Mouse (Mus musculus): ENCODE measurements at regions not wholly inside any gene's neighbourhood (a gene's known extent, or its start where the extent isn't known, plus 50 kb on each side); places are given as distances from the start of the nearest gene placed in this dataset.

- DNase-seq (ENCODE audit: low spot score in 2 of 2): no peak
Observed at GRCm38 (mm10) chrX:99548284-99549019, 77.4 kb upstream of the Pja1 start.

GRCm38 (mm10) chrX:99544410-99544809, 73.3 kb upstream of the Pja1 start:
- no peak for DNase-seq (ENCODE audit: low spot score in 2 of 2)

- DNase-seq (ENCODE audit: low spot score in 2 of 2): no peak
Observed at GRCm38 (mm10) chrX:99541916-99542315, 70.8 kb upstream of the Pja1 start.

GRCm38 (mm10) chrX:99540087-99540576, 69.1 kb upstream of the Pja1 start:
- DNase-seq (ENCODE audit: low spot score in 2 of 2): no peak

GRCm38 (mm10) chrX:99539684-99540083, 68.6 kb upstream of the Pja1 start:
- no peak for DNase-seq (ENCODE audit: low spot score in 2 of 2)

GRCm38 (mm10) chrX:99537814-99538213, 66.7 kb upstream of the Pja1 start:
- no peak for DNase-seq (ENCODE audit: low spot score in 2 of 2)

GRCm38 (mm10) chrX:99534922-99535321, 63.8 kb upstream of the Pja1 start:
- peak in 1 of 2 experiments; percentile 33 for DNase-seq (ENCODE audit: low spot score in 2 of 2)

GRCm38 (mm10) chrX:99531154-99531553, 60.1 kb upstream of the Pja1 start:
- no peak for DNase-seq (ENCODE audit: low spot score in 2 of 2)

GRCm38 (mm10) chrX:99530511-99530910, 59.4 kb upstream of the Pja1 start:
- no peak for DNase-seq (ENCODE audit: low spot score in 2 of 2)

- no peak for DNase-seq (ENCODE audit: low spot score in 2 of 2)
Observed at GRCm38 (mm10) chrX:99523306-99523705, 52.2 kb upstream of the Pja1 start.

- DNase-seq (ENCODE audit: low spot score in 2 of 2): peak in 1 of 2 experiments; percentile 68
Observed at GRCm38 (mm10) chrX:99522830-99523229, 51.8 kb upstream of the Pja1 start.

- DNase-seq (ENCODE audit: low spot score in 2 of 2): no peak
Observed at GRCm38 (mm10) chrX:99522289-99522688, 51.2 kb upstream of the Pja1 start.

- DNase-seq (ENCODE audit: low spot score in 2 of 2): no peak
Observed at GRCm38 (mm10) chrX:99521866-99522265, 50.8 kb upstream of the Pja1 start.
